Mouse (Mus musculus): Measurements from ENCODE around the gene Cldn10.
A peak's percentile ranks its signal among the peaks of the same experiment; 100 is the strongest.
"Not testable (repeated sequence)": the region's sequence is repeated elsewhere in the genome, so short reads cannot be mapped to it uniquely, and the experiment has no call there.

Cldn10 gene

DNA sequence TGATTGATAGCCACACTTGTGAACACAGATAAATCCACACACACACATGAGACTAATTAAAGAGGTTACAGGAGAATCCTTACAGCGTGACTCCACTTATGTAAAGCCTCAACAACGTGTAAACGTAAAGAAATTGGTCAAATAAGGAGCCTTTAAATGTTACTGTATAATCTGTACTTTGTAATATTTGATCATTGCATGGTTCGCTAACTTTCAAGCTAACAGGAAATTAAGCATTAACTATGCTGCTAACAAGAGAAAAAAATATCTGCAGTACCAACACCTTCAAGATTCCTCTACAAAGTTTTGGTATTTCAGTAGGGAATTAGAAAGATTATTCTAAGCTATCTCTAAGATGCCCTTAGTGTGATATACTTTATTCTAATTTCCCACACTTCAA is at the start of gene Cldn10:
TSS of gene Cldn10 (plus strand) at position 288 of the 400 bp plus-strand sequence.
- no peak for DNase-seq (ENCODE audit: low spot score in 2 of 2)

GRCm38 (mm10) chr14:118741780-118742179 is 45.9 kb upstream of the Cldn10 start:
- no peak for DNase-seq (ENCODE audit: low spot score in 2 of 2)

- DNase-seq (ENCODE audit: low spot score in 2 of 2): no peak
Observed at GRCm38 (mm10) chr14:118742862-118743261, 44.8 kb upstream of the Cldn10 start.

DNA sequence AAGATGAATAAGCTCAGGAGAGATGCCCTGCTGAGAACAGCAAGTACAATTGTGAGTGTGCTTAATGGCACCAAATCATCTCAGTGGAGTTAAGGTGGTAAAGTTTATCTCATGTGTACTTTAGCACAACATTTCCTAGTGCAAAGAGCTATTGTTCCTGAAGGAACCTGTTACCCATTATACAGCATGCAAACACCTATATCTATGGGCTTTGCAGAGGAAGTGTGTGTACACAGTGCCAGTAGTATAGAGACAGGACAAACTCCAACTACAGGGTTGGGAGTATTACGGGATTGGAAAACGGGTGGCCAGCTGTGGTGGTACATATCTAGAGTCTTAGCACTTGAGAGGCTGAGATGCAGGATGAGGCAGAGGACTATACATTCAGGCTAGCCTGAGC is 38.6 kb upstream of the Cldn10 start:
- DNase-seq (ENCODE audit: low spot score in 2 of 2): no peak

GRCm38 (mm10) chr14:118749715-118750114 is 38.0 kb upstream of the Cldn10 start:
- DNase-seq (ENCODE audit: low spot score in 2 of 2): no peak

- peak in 1 of 2 experiments; percentile 23 for DNase-seq (ENCODE audit: low spot score in 2 of 2)
Observed at GRCm38 (mm10) chr14:118750505-118751192, 37.1 kb upstream of the Cldn10 start.

DNA sequence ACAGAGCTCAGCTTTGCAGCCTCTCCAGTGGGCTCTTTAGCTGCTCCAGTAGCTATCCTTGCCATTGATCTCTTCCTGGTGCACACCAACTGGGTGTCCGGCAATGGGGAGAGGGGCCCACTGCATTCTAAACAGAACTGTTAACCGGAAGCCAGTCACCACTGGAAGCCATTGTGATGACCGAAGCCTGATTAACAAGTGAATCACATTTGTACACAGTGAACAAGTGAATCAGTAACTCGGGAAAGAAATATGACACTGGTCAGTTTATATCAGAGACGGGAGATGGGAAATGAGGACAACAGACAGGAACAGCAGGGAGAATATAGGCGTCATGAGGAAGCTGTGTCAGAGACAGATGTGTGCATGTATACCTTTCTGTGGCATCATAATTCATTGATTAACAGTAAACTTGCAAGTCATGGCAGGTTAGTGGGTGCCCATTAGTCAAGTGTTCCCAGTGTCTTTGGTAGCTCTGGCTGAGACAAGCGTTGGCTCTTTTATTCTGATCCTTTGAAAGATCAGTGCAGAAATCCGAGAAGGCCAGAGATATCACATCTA is 36.4 kb upstream of the Cldn10 start:
- no peak for DNase-seq (ENCODE audit: low spot score in 2 of 2)

GRCm38 (mm10) chr14:118756015-118756414 is 31.7 kb upstream of the Cldn10 start:
- DNase-seq (ENCODE audit: low spot score in 2 of 2): no peak

DNA sequence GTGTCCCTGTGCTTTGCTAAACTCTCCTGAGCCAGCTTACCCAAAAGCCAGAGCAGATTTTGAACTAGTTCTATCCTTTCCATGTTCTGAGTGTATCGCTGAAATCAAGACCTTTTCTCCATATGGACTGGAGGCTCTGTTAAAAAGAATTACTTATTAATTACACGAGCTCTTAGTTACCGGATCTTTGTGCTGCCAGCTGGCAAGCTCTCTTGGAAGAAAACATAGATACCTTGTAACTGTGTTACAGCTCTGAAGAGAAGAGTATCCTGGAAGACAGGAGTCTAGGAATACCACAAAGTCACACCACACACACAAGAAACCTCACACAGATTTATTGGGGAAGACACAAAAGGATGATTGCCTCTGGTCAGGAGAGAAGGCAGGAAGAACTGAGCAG is 31.1 kb upstream of the Cldn10 start:
- DNase-seq (ENCODE audit: low spot score in 2 of 2): no peak

DNA sequence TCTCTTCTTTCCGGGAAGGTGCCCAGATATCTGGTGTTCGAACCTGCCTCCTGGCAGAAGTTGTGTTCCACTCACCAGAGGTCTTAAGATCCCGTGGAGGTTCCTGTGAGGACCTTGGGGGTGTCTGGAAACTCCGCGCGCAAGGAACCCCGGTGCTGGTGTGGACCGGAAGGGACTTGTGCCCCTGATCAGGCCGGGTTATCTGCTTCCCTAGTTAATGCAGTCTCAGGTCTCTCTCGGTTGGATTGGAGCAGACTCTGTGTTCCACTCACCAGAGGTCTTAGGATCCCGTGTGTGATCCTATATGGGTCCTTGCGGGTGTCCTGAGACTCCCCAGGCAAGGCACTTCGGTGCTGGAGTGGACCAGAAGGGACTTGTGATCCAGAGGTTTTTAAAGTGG is 24.3 kb upstream of the Cldn10 start:
- DNase-seq (ENCODE audit: low spot score in 2 of 2): not testable (repeated sequence)

DNA sequence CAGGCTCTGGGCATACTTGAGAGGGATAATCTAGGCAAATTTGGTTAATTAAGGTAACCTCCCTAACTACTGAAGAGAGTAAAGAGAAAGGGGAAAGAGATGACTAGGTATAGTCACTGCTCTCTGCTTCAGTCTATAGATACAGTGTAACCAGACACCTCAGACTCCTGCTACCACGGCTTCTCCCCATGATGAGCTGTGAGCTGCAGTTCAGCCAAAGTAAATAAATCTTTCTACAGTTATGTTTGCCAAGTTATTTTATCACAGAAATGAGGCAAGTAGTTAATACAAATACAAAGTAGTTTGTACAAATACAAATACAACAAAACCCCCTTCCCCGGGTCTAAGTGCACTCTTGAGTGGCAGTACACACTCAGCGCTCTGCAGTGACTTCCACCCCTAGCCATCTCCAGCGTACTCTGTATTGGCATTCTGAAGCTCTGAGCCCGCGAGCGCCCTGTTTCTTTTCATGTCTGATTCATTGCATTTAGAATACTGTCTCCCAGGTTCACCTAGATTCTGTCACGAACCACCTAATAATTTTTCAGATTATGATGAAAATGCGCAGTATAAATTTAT is 23.7 kb upstream of the Cldn10 start:
- DNase-seq (ENCODE audit: low spot score in 2 of 2): no peak

DNA sequence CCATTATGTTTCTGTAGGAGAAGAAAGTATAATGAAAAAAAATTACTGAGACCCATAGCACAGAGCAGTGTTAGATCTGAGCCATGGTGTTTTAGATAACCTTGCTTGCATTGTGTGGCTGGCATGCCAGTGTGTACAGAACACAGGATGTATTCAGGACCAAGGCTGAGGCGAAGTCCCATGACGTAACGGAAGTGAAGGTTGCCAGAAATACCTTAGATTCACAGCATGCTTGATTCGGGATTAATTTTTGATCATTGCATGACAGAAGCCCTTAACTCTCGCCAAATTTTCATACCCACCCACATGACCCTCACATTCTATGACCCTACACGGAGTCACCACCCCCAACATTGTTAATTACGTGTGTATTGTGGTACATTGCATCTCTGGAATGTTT is 22.4 kb upstream of the Cldn10 start:
- no peak for DNase-seq (ENCODE audit: low spot score in 2 of 2)

DNA sequence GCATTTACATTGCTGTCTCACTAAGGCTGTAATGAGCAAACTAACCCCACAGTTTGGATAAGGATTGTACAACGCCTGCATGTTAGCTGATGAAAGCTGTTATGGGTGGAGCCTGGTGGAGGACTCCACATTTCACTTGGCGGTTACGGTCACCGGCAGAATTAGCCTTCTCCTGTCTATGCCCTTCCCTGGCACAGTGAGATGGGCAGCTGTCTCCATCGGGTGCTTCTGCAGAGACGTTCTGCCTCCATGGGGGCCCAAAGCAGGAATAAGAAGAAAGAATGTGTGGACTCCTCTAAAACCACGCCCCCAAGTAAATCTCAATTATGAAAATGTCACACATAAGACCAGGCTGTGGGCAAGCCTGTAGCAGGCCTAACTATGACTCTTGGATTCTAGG is 21.8 kb upstream of the Cldn10 start:
- DNase-seq (ENCODE audit: low spot score in 2 of 2): no peak

GRCm38 (mm10) chr14:118766368-118766767 is 21.3 kb upstream of the Cldn10 start:
- no peak for DNase-seq (ENCODE audit: low spot score in 2 of 2)

DNA sequence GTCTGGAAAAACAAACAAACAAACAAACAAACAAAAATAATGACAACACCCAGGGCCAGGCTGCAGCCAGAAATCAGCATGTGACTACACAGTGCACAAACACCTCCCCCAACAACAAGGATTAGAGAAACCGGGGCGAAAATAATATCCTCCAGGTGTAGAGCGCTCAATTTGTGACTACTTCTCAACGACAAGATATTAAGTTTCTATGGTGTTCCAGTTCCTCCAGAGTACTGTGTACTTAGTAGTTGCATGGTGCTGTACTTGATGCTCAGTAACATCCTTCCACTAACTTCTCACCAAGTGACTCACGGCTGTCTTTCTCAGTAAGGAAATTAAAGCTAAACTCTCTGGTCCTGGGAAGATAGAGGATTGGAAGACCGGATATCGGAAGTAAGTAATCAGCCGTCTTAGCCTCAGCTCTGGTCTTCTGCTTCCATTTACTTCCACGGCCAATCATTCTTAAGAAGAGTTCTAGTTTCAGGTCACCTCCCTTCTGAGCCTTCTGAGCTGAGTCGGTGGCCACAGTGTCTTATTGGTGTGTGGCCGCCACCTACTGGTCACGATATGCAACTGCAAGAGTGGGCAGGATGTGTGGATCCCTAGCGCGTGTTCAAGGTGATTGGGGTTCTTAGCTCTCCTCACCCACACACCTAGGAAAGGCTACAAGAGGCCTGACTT is 19.9 kb upstream of the Cldn10 start:
- peak; percentile 60 to 78 for DNase-seq (ENCODE audit: low spot score in 2 of 2)

- no peak for DNase-seq (ENCODE audit: low spot score in 2 of 2)
Observed at GRCm38 (mm10) chr14:118768354-118768713, 19.4 kb upstream of the Cldn10 start.

DNA sequence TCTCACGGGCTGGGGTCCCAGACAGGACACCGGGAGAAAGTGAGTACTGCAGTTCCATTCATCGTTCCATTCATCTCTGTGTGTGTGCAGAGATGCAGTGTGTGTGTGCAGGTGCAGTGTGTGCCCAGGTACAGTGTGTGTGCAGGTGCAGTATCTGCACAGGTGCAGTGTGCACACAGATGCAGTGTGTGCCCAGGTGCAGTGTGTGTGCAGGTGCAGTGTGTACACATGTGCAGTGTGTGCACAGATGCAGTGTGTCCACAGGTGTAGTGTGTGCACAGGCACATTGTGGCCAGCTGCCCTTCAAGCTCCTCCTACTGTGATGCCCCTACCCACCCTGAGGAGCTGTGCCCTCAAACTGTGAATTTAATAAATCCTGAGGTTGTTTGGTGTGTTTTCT is 14.0 kb upstream of the Cldn10 start:
- DNase-seq (ENCODE audit: low spot score in 2 of 2): no peak

- no peak for DNase-seq (ENCODE audit: low spot score in 2 of 2)
Observed at GRCm38 (mm10) chr14:118774507-118775428, 12.9 kb upstream of the Cldn10 start.

GRCm38 (mm10) chr14:118775554-118775953 is 12.2 kb upstream of the Cldn10 start:
- DNase-seq (ENCODE audit: low spot score in 2 of 2): no peak

- DNase-seq (ENCODE audit: low spot score in 2 of 2): no peak
Observed at GRCm38 (mm10) chr14:118776372-118776771, 11.3 kb upstream of the Cldn10 start.

DNA sequence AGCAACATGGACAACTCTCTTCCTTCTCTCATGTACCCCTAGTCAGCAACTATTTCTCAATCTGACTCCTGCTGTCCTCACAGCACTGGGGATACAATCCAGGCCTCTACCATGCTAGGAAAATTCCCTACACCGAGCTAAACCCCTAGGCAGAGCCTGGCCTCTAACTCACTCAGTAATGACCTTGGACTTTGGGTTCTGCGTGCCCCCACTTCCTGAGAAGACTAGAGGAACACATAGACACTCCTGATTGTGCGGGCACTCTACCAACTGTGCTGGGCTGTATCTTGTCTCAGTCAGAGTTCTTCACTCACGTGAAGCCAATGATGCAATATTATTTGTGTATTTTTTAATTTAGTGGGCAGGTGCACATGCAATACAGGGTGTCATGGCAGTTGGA is 10.2 kb upstream of the Cldn10 start:
- no peak for DNase-seq (ENCODE audit: low spot score in 2 of 2)

GRCm38 (mm10) chr14:118781601-118782000 is 6.1 kb upstream of the Cldn10 start:
- DNase-seq (ENCODE audit: low spot score in 2 of 2): no peak

Measured in spleen, postnatal 14 days (tissue).